Mouse (Mus musculus) adrenal gland, adult 10 weeks (tissue): ENCODE data around the gene Gm21992. TPM values are rescaled to one million over a fixed set of nuclear protein-coding genes. Genes with fewer than 3 reads are reported as not detected.

ENCODE experiments used
- polyA plus RNA-seq: library from polyadenylated mRNA; stranded (reverse); fragments of 350-450 nt; fragmentation: Illumina TruSeq; extraction: RNeasy Lipid Tissue Mini Kit (QIAGEN cat#74804); gene quantifications from one replicate; pipeline ENCODE4 v1.2.3, GENCODE M21; 2014; ENCODE audit warnings: low read depth, low replicate concordance

Gm21992 gene
- polyA plus RNA-seq: 1.9 TPM

DNA sequence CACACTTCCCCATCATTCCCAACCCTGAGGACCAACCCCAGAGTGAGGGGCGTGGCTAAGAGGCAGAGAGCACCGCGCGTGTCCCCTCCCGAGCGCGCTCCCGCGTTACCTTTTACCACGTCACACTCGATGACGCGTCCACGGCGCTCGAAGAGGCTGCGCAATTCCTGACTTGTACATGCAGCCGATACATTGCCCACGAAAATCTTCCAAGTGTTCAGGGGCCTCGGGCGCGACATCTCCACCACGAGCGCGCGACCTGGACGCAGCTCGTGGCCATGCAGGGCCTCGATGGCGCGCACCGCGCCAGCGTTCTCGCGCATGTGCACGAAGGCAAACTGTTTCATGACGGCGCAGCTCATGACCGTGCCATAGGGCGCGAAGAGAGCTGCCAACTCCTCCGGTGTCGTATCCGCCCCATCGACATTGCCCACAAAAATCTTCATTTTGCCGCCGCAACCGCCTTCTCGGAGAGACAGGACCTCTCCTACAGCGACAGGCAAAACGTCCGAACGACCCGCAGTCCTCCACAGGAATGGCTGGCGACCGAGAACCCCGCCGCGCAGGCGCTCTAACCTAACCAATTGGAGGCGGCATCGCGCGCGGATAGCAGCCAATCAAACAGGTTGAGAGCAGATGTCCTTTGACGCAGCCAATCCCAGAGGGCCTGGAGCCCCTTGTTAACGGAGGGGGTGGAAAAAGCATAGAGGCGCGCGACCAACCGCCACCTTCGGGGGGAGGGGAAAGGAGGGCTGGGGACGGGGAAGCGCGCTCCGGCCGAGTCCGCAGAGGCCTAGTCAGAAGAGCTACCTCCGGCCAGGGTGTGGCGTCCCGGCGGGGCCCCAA, at the start of gene Gm21992, which contains the start of gene Rbm14:
TSS of gene Gm21992 (minus strand) at position 550 of the 846 bp plus-strand sequence.
TSS of gene Rbm14 (minus strand) at position 572 of the 846 bp plus-strand sequence.

DNA sequence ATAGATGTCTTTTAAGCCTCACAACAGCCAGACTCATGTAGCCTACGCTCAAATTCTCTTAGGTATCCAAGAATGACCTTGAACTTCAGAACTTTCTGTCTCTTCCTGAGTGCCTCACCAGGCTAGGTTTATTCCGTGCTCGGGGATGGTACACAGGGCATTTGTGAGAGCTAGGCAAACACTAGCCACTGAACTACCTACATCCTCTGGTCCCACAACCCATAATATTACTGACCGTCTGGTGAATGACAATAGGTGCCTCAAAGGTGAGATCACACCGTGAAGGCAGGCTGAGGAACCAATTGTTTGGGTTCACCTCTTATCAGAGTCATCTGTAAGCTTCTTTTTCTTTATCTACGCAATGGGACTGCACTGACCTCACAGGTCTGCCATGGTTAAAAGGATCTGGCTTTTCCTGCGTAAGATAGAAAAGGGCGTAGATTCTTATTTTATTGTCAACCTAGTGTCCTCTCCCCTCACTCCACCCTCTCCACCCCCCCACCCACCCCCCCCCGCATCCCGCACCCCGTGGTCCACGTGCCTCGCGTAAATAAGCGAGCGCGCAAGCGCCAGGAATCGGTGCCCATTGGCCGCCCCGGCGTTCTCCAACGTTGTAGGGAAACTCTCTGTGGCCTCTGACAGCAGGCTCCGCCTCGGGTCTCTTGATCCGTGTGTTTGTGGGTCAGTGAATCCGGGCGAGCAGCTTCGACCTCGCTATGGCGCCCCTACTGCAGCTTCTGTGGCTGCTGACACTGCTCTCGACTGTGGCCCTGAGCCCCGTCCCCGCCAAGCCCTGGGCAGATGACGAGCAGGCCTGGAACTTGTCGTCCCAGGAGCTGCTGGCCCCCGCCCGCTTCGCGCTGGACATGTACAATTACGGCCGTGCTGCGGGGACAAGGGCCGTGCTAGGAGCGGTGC, 43.4 kb upstream of the Gm21992 start, which contains the start of gene Ctsf:
TSS of gene Ctsf (plus strand) at position 579 of the 918 bp plus-strand sequence.

GRCm38 (mm10) chr19:4839149-4839548, 27.7 kb upstream of the Gm21992 start, which contains the start of the genes Ccs and Ccdc87:
TSS of gene Ccs (minus strand) at chr19:4839332.
TSS of gene Ccdc87 (plus strand) at chr19:4839366.

DNA sequence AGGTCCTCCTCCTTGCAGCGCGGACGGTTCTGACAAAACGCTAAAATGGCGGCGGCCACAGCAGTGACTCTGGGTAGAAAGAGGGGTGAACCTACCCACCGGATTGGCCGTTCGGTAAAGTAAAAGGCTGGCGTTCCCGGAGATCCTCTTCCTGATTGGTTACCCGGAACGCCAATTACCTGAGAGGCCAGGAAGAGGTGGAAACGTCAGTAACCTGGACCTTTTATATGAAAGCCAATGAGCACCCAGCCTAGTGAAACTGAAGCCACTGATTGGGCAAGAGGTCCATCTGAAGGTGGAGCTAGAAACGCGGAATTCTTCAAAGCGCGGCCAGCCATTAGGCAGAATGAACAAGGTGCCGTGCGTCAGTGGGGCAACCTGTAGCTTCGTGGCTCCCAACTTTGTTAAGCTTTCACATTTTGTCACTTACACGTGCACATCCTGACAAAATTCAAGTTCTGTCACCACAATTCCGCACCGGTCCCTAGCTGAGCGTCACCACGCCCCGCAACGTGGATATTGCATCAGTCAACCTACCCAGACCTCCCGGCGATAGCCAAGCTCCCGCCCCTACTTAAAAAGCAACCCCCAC, 17.5 kb downstream of the Gm21992 start, which contains the start of gene Rbm4:
TSS of gene Rbm4 (minus strand) at position 71 of the 592 bp plus-strand sequence.

GRCm38 (mm10) chr19:4756193-4756911, 55.1 kb downstream of the Gm21992 start, which contains the start of gene Rbm4b:
TSS of gene Rbm4b (plus strand) at chr19:4756497.

DNA sequence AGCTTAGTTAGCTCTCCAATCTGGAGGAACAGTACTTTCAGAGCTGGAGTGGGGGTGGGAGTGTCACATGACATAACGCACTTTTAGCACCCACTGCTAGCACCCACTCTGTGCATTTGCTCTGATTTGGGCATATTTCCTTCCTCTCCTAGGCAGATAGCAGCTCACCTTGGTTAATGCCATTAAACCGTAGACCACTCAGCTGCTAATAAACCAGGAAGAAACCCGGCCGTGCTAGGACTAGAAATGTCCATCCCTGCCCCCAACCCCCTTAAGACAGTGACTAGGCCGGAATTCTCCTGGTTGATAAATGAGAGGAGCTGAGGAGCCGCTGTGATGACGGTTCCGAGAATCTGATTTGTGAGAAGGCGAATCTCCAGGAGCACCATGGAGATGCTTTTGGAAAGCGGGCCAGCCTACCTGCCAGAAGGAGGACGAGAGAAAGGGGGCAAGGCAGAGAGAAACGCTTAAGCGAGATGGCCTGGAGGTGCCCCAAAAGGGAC, 100.3 kb downstream of the Gm21992 start, which contains the start of gene Sptbn2:
TSS of gene Sptbn2 (plus strand) at position 70 of the 503 bp plus-strand sequence.

DNA sequence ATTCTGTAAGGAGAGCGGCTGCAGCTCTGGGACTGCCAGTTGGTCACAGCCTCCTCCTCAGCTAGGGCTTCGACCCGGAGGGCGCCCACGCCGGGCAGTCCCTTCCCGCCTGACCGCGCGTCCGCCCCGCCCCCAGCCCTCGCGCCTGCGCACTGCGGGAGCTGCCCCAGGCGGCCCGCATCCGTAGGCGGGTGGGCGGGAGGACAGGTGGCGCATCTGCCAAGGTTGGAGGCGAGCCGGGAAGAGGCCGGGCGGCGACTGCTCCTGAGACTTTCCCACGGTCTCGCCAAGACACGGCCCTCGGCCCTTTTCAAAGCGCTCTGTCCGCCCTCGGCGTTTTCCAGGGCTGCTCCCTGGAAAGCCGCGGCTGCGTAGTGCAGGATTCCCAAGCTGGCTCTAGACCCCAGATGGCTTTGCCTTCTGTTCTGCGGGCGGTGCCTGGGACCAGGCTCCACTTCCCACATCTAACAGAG, 113.2 kb downstream of the Gm21992 start, which contains the start of gene Gm960:
TSS of gene Gm960 (minus strand) at position 464 of the 473 bp plus-strand sequence.

Other genes with a start within 250 kb of the Gm21992 start
- not detected for gene Lrfn4, start 195.9 kb downstream of the Gm21992 start, polyA plus RNA-seq
- 3.0 TPM for gene Rce1, start 186.0 kb downstream of the Gm21992 start, polyA plus RNA-seq
- not detected for gene Gm960, start 112.9 kb downstream of the Gm21992 start, polyA plus RNA-seq
- not detected for gene Sptbn2, start 100.4 kb downstream of the Gm21992 start, polyA plus RNA-seq
- gene Rbm4b, start 55.1 kb downstream of the Gm21992 start, polyA plus RNA-seq: 20.7 TPM
- gene Rbm4, start 17.7 kb downstream of the Gm21992 start, polyA plus RNA-seq: 13.5 TPM
- 6.0 TPM for gene Rbm14, start within 50 bp of the Gm21992 start, polyA plus RNA-seq
- gene Ccs, start 27.7 kb upstream of the Gm21992 start, polyA plus RNA-seq: 1.8 TPM
- not detected for gene Ccdc87, start 27.8 kb upstream of the Gm21992 start, polyA plus RNA-seq
- 112 TPM for gene Ctsf, start 43.5 kb upstream of the Gm21992 start, polyA plus RNA-seq
- gene Actn3, start 66.3 kb upstream of the Gm21992 start, polyA plus RNA-seq: 2.0 TPM
- 38.0 TPM for gene Zdhhc24, start 67.1 kb upstream of the Gm21992 start, polyA plus RNA-seq
- gene Bbs1, start 95.0 kb upstream of the Gm21992 start, polyA plus RNA-seq: 4.8 TPM
- gene Dpp3, start 116.7 kb upstream of the Gm21992 start, polyA plus RNA-seq: 4.0 TPM
- 4.0 TPM for gene Peli3, start 131.5 kb upstream of the Gm21992 start, polyA plus RNA-seq
- gene Mrpl11, start 150.5 kb upstream of the Gm21992 start, polyA plus RNA-seq: 25.5 TPM
- not detected for gene Npas4, start 178.7 kb upstream of the Gm21992 start, polyA plus RNA-seq
- not detected for gene Slc29a2, start 212.2 kb upstream of the Gm21992 start, polyA plus RNA-seq
- 27.2 TPM for gene B4gat1, start 227.2 kb upstream of the Gm21992 start, polyA plus RNA-seq
- gene AC124502.3, start 227.3 kb upstream of the Gm21992 start, polyA plus RNA-seq: 1.1 TPM
- gene Brms1, start 229.7 kb upstream of the Gm21992 start, polyA plus RNA-seq: not detected
- 0.23 TPM for gene Rin1, start 238.9 kb upstream of the Gm21992 start, polyA plus RNA-seq